In genomic region chr5:117286831-117287822, GRCm38 (mm10) we compare ENCODE assay signal across 8 mouse cellular contexts. TPM values are rescaled to one million over a fixed set of nuclear protein-coding genes. Genes with fewer than 3 reads are reported as not detected.
DNase-seq lines count a peak whose midpoint lies in the region; ATAC-seq and TF ChIP-seq lines count a peak whose summit lies in the region.

Gene Pebp1, minus strand, starts transcription at chr5:117287625.

- peaks cover 30% of the 10 kb centered on the region for H3K79me3 ChIP-seq in C2C12 (ENCODE audit: low read depth)

- TF ChIP-seq POLR2A in brain, embryonic 14.5 days (IDR thresholded peaks at IDR 0.05; ENCODE audit: borderline replicate concordance, extremely low read depth, insufficient read depth, insufficient read length, poor library complexity, severe bottlenecking): peak; percentile 43; the same call in 1 of the 2 replicates

- no peaks in the 10 kb centered on the region for H3K27me3 ChIP-seq in C2C12 (ENCODE audit: control insufficient read depth, insufficient read depth, insufficient read length)
- H3K27me3 ChIP-seq in erythroblast, embryonic 14.5 days (ENCODE audit: control insufficient read depth): no peaks in the 10 kb centered on the region
- no peaks in the 10 kb centered on the region for H3K27me3 ChIP-seq in heart, embryonic 12.5 days (replicated peaks)
- no peaks in the 10 kb centered on the region for H3K27me3 ChIP-seq in kidney, postnatal 0 days (ENCODE audit: insufficient read depth, low read length)
- no peaks in the 10 kb centered on the region for H3K27me3 ChIP-seq in liver, embryonic 11.5 days (replicated peaks; ENCODE audit: control insufficient read depth, insufficient read depth, low read length)
- H3K27me3 ChIP-seq in stomach, embryonic 14.5 days (ENCODE audit: control insufficient read depth, insufficient read depth, low read length): no peaks in the 10 kb centered on the region

- peak within 1 kb of the TSS; percentile 63 for H3K4me3 ChIP-seq in C2C12 (ENCODE audit: insufficient read depth, poor library complexity, severe bottlenecking)
- peak within 1 kb of the TSS; percentile 76 for H3K4me3 ChIP-seq in erythroblast, embryonic 14.5 days (replicated peaks)
- peak within 1 kb of the TSS; percentile 75 for H3K4me3 ChIP-seq in heart, embryonic 12.5 days
- peak within 1 kb of the TSS; percentile 76 for H3K4me3 ChIP-seq in kidney, postnatal 0 days (replicated peaks; ENCODE audit: low read depth, low read length)
- peak within 1 kb of the TSS; percentile 83 for H3K4me3 ChIP-seq in liver, embryonic 11.5 days (ENCODE audit: low read depth, low read length)
- peak within 1 kb of the TSS; percentile 88 for H3K4me3 ChIP-seq in stomach, embryonic 14.5 days (ENCODE audit: low read depth, low read length)

- H3K27ac ChIP-seq in heart, embryonic 12.5 days (ENCODE audit: poor library complexity, severe bottlenecking): peak within 1 kb of the TSS; percentile 63
- peak within 1 kb of the TSS; percentile 79 for H3K27ac ChIP-seq in kidney, postnatal 0 days
- H3K27ac ChIP-seq in liver, embryonic 11.5 days (ENCODE audit: low read depth, low read length): peak within 1 kb of the TSS; percentile 53
- H3K27ac ChIP-seq in stomach, embryonic 14.5 days (ENCODE audit: low read length): peak within 1 kb of the TSS; percentile 52

- peak within 1 kb of the TSS; percentile 92 for H3K9ac ChIP-seq in heart, embryonic 12.5 days
- peak within 1 kb of the TSS; percentile 82 for H3K9ac ChIP-seq in kidney, postnatal 0 days (ENCODE audit: low read depth, low read length)
- peak within 1 kb of the TSS; percentile 85 for H3K9ac ChIP-seq in liver, embryonic 11.5 days (ENCODE audit: low read depth, low read length)
- H3K9ac ChIP-seq in stomach, embryonic 14.5 days (replicated peaks; ENCODE audit: low read depth, low read length): peak within 1 kb of the TSS; percentile 91

- peaks cover 39% of the 10 kb centered on the region for H3K4me1 ChIP-seq in erythroblast, embryonic 14.5 days (ENCODE audit: control insufficient read depth)
- H3K4me1 ChIP-seq in heart, embryonic 12.5 days (replicated peaks): peaks cover 34% of the 10 kb centered on the region
- H3K4me1 ChIP-seq in kidney, postnatal 0 days (replicated peaks; ENCODE audit: insufficient read depth, low read length): peaks cover 17% of the 10 kb centered on the region; the same call in 1 of the 2 replicates
- H3K4me1 ChIP-seq in liver, embryonic 11.5 days (replicated peaks; ENCODE audit: control insufficient read depth, insufficient read depth, low read length): peaks cover 17% of the 10 kb centered on the region
- H3K4me1 ChIP-seq in stomach, embryonic 14.5 days (ENCODE audit: control insufficient read depth, insufficient read depth, low read length): peaks cover 12% of the 10 kb centered on the region

- H3K4me2 ChIP-seq in heart, embryonic 12.5 days: peak within 1 kb of the TSS; percentile 89
- peak within 1 kb of the TSS; percentile 86 for H3K4me2 ChIP-seq in kidney, postnatal 0 days (ENCODE audit: low read length)
- H3K4me2 ChIP-seq in liver, embryonic 11.5 days: peak within 1 kb of the TSS; percentile 71
- peak within 1 kb of the TSS; percentile 56 for H3K4me2 ChIP-seq in stomach, embryonic 14.5 days (replicated peaks; ENCODE audit: low read depth, low read length)

- under 1% methylated on average over 75 of the region's 77 CpGs for WGBS in heart, embryonic 12.5 days
- under 1% methylated on average over 74 of the region's 77 CpGs for WGBS in kidney, postnatal 0 days
- under 1% methylated on average over 76 of the region's 77 CpGs for WGBS in liver, embryonic 11.5 days
- WGBS in stomach, embryonic 14.5 days: under 1% methylated on average over 72 of the region's 77 CpGs

- peak within 1 kb of the TSS; percentile 82 for H3ac ChIP-seq in C2C12 (ENCODE audit: control insufficient read depth, insufficient read length, low read depth)

- H3K9me3 ChIP-seq in erythroblast, embryonic 14.5 days (ENCODE audit: control insufficient read depth, low read length): peaks cover 2% of the 10 kb centered on the region; the same call in 1 of the 2 replicates
- H3K9me3 ChIP-seq in heart, embryonic 12.5 days (replicated peaks): peaks cover 4% of the 10 kb centered on the region; the same call in 1 of the 2 replicates
- no peaks in the 10 kb centered on the region for H3K9me3 ChIP-seq in kidney, postnatal 0 days (replicated peaks; ENCODE audit: low read length)
- no peaks in the 10 kb centered on the region for H3K9me3 ChIP-seq in liver, embryonic 11.5 days (ENCODE audit: control insufficient read depth, low read length)
- H3K9me3 ChIP-seq in stomach, embryonic 14.5 days (ENCODE audit: control insufficient read depth, low read depth, low read length): no peaks in the 10 kb centered on the region

- ATAC-seq in heart, embryonic 12.5 days (ENCODE audit: insufficient number of reproducible peaks, low FRiP score): peak; percentile 98
- ATAC-seq in kidney, postnatal 0 days (replicated peaks; ENCODE audit: low FRiP score, low read depth): peak; percentile 93
- ATAC-seq in liver, embryonic 11.5 days (replicated peaks; ENCODE audit: low FRiP score): peak; percentile 97
- peak; percentile 96 for ATAC-seq in stomach, embryonic 14.5 days (ENCODE audit: insufficient number of reproducible peaks, insufficient read depth, low FRiP score, low read depth)

- peaks cover 24% of the 10 kb centered on the region for H3K36me3 ChIP-seq in C2C12 (ENCODE audit: control insufficient read depth, insufficient read depth)
- peaks cover 26% of the 10 kb centered on the region for H3K36me3 ChIP-seq in erythroblast, embryonic 14.5 days (ENCODE audit: control insufficient read depth)
- peaks cover 33% of the 10 kb centered on the region for H3K36me3 ChIP-seq in heart, embryonic 12.5 days
- H3K36me3 ChIP-seq in kidney, postnatal 0 days (ENCODE audit: insufficient read depth, low read length): 0 out of 2 replicates have a peak, but pooled peaks cover 5% of the 10 kb centered on the region
- peaks cover 20% of the 10 kb centered on the region; the same call in 1 of the 2 replicates for H3K36me3 ChIP-seq in liver, embryonic 11.5 days (ENCODE audit: control insufficient read depth, insufficient read depth, low read length)
- H3K36me3 ChIP-seq in stomach, embryonic 14.5 days (ENCODE audit: control insufficient read depth, insufficient read depth, low read length): peaks cover 21% of the 10 kb centered on the region

- TF ChIP-seq CTCF in C2C12 (IDR thresholded peaks at IDR 0.05; ENCODE audit: control insufficient read depth, insufficient read depth, insufficient read length): no peak
- TF ChIP-seq CTCF in brain, embryonic 14.5 days (IDR thresholded peaks at IDR 0.05; ENCODE audit: borderline replicate concordance, extremely low read depth, insufficient read depth, insufficient read length): no peak
- no peak for TF ChIP-seq CTCF in kidney, postnatal 0 days (IDR thresholded peaks at IDR 0.05; ENCODE audit: low read depth)

- H3K79me2 ChIP-seq in C2C12 (ENCODE audit: control insufficient read depth, insufficient read depth): peaks cover 37% of the 10 kb centered on the region

- DNase-seq in brain, embryonic 14.5 days (ENCODE audit: low read depth): peak; percentile 97
- peak; percentile 98 for DNase-seq in kidney, postnatal 0 days (ENCODE audit: low spot score)
- peak; percentile 92 for DNase-seq in liver, embryonic 11.5 days (ENCODE audit: low spot score)
- DNase-seq in naive thymus-derived CD4-positive, alpha-beta T cell, adult 2 months (ENCODE audit: low read depth): peak; percentile 95

TF ChIP-seq in C2C12, 6 proteins besides CTCF, POLR2A, EP300 and RAD21:
- TF ChIP-seq MAX (IDR thresholded peaks at IDR 0.05): peak; percentile 92
- no peak for TF ChIP-seq MYOD1 (IDR thresholded peaks at IDR 0.05; ENCODE audit: control insufficient read depth, insufficient read length, low read depth)
TF ChIP-seq in C2C12: peak in this region for 1.

RNA-seq across cellular contexts. Expression of gene Pebp1, which starts in this region (rescaled TPM):
- polyA plus RNA-seq in C2C12 (2012; fragmentation: generic; extraction: Trizol): 697 TPM
- 896 and 1,192 TPM in 2 replicates for polyA plus RNA-seq in brain, embryonic 14.5 days (2012; rRNA removed)
- polyA plus RNA-seq in erythroblast, embryonic 14.5 days (2012): 28.3 and 38.5 TPM in 2 replicates
- 516 and 534 TPM in 2 replicates for polyA plus RNA-seq in heart, embryonic 12.5 days (2016; fragmentation: Nextera tagmentation; extraction: Ambion mirVana)
- 625 and 668 TPM in 2 replicates for polyA plus RNA-seq in kidney, postnatal 0 days (2015; fragmentation: Nextera tagmentation; extraction: Ambion mirVana)
- 572 and 580 TPM in 2 replicates for polyA plus RNA-seq in liver, embryonic 11.5 days (2014; fragmentation: Nextera tagmentation; extraction: Ambion mirVana)
- polyA plus RNA-seq in stomach, embryonic 14.5 days (2014; fragmentation: Nextera tagmentation; extraction: Ambion mirVana): 706 and 729 TPM in 2 replicates

Comparison
In these comparisons a context has a peak if more than half of its experiments do, and no peak if none do; other contexts are left out.
1. Peak in every context shown above with its lines: DNase-seq, ATAC-seq, H3K4me3 ChIP-seq and H3K27ac ChIP-seq.
2. RNA of gene Pebp1 (polyA plus RNA-seq): 896 to 1,192 TPM in brain, embryonic 14.5 days, 706 to 729 TPM in stomach, embryonic 14.5 days, 697 TPM in C2C12 (single experiment), 625 to 668 TPM in kidney, postnatal 0 days, 572 to 580 TPM in liver, embryonic 11.5 days and 516 to 534 TPM in heart, embryonic 12.5 days; 28.3 to 38.5 TPM in erythroblast, embryonic 14.5 days; every median in the first group is over 10 times any median in the second.